Mouse (Mus musculus) megakaryocyte, embryonic 14.5 days (primary cell): ENCODE measurements at regions not wholly inside any gene's neighbourhood (a gene's known extent, or its start where the extent isn't known, plus 50 kb on each side); places are given as distances from the start of the nearest gene placed in this dataset.

Source experiments
- H3K27me3 ChIP-seq: replicated peaks from 2 replicates; pipeline ENCODE3; 2012; ENCODE audit warnings: inconsistent platforms
- H3K36me3 ChIP-seq: replicated peaks from 2 replicates; pipeline ENCODE3; 2012; ENCODE audit warnings: low read length, inconsistent platforms, mixed read lengths
- H3K4me1 ChIP-seq: 2 replicates; pipeline ENCODE4 v1.6.1; 2012; ENCODE audit warnings: inconsistent platforms
- H3K4me3 ChIP-seq: replicated peaks from 2 replicates; pipeline ENCODE3; 2012; ENCODE audit warnings: moderate library complexity, mild to moderate bottlenecking, inconsistent platforms
- H3K9me3 ChIP-seq: 2 replicates; pipeline ENCODE4 v1.6.1; 2012; ENCODE audit warnings: inconsistent platforms
- FLI1 ChIP-seq: IDR thresholded peaks from 2 replicates; pipeline ENCODE4 v1.6.1; 2012; ENCODE audit warnings: low read length, inconsistent platforms, mixed read lengths
- GATA1 ChIP-seq: IDR thresholded peaks from 3 replicates; pipeline ENCODE4 v1.6.1; 2012; ENCODE audit warnings: mixed read lengths, low read length, inconsistent platforms, borderline replicate concordance

DNA sequence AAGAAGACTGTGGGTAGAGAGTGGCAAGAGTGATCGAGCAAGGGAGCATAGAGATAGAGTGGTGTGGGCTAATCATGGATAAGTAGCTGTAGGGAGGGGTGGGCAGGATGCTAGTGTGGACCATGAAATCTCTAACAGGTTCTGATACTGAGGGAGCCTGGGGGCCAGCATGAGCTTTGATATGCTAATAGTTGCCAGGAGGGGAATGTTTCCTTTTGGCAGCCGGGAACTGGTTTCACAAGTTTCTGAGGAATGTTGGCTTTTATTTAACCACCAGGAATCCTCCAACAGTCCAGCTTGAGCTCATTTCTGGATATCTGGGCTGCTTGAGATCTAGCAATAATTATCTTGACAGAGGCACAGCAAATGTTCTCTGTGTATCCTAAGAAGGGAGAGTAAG, 167.7 kb upstream of the Fggy start:
- Histone ChIP-seq H3K4me3 (no peak overlapping the region), H3K9me3 (no peaks in the 10 kb centered on the region), H3K27me3 (no peaks in the 10 kb centered on the region), H3K4me1 (peaks cover 72% of the 10 kb centered on the region), H3K36me3 (no peaks in the 10 kb centered on the region)
- TF ChIP-seq GATA1, result no peak
- no peak for TF ChIP-seq FLI1

DNA sequence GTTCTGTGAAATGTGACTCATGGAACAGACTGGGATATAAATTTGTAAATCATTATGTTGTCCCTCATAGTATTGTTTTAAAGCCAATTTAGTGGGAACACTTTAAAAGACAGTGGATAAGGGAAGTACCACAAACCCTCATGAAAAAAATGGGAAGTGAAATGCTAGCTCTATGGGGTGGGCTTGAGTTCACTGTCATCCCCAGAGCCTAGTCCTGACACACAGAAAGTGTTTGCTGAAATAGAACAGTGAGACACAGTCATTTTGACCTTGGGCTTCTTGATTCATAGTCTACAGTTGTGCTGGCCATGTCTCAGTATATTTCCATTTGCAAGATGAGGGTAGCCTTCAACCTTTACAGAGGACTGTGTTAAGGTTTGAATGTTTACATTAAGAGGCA, 166.8 kb upstream of the Fggy start:
- peaks cover 72% of the 10 kb centered on the region for H3K4me1 ChIP-seq
- TF ChIP-seq FLI1 (no peak), GATA1 (no peak)
- no peaks in the 10 kb centered on the region for H3K9me3 ChIP-seq
- no peak overlapping the region for H3K4me3 ChIP-seq
- no peaks in the 10 kb centered on the region for H3K27me3 ChIP-seq
- H3K36me3 ChIP-seq, result no peaks in the 10 kb centered on the region

DNA sequence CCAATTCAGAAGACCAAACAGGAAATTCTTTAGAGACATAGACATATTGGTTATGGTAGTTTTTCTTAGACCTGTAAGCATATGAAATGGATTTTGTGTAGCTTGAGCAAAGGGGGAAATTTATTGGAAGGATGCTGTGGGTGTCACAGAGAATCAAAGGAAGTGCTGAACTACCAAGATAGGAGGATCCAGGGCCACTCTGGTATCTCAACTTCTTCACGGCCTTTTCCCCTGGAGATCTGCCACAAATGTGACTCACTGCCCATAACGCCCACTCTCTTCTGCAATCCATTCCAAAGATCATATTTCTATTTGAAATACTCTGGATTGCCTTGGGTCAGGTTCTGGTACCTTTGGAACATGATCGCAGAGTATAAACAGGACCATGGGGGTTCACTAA, 161.6 kb upstream of the Fggy start:
- H3K4me3 ChIP-seq, result no peak overlapping the region
- H3K27me3 ChIP-seq, result no peaks in the 10 kb centered on the region
- no peak for TF ChIP-seq GATA1
- no peak for TF ChIP-seq FLI1
- no peaks in the 10 kb centered on the region for H3K36me3 ChIP-seq
- peaks cover 70% of the 10 kb centered on the region for H3K4me1 ChIP-seq
- no peaks in the 10 kb centered on the region for H3K9me3 ChIP-seq

DNA sequence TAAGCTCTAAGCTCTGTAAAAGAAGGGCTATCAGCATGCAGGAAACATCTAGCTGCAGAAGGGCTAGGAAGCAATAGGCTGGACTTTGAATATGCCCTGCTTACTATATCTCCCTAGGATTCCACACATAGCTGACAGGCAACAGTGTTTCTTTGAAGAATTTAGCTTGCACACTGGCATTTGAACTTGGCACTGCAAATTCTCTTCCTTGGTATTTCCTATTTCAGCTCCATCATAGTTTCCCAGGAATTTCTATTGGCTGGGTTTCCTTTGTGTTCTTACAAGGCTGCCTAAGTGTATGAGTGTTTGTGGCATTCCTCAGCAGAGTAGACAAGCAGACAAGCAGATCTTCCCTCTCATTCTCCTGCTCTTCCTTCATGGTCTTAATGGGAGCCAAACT, 159.0 kb upstream of the Fggy start:
- no peak for TF ChIP-seq GATA1
- TF ChIP-seq FLI1, result no peak
- no peak overlapping the region for H3K4me3 ChIP-seq
- no peaks in the 10 kb centered on the region for H3K9me3 ChIP-seq

DNA sequence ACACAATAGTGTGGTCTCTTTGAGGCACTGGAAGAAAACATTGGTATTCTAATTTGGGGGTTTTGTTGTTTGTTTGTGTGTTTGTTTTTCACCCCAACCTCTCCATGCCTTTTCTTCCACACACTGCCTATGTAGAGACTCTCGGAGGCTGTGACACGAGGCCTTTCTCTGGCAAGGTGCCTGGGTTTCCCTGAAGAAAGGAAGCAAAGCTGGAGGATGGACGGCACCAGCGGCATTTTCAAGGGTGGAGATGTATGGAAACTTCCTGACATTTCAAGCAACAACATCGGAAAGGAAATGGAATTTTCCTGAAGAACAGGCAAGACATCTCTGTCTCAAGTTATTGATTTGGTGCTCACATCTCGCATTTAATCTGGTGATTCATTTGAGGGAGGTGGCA, 155.0 kb upstream of the Fggy start:
- TF ChIP-seq FLI1, result no peak
- no peak for TF ChIP-seq GATA1
- Histone ChIP-seq H3K9me3 (no peaks in the 10 kb centered on the region), H3K27me3 (no peaks in the 10 kb centered on the region), H3K36me3 (no peaks in the 10 kb centered on the region), H3K4me1 (peaks cover 15% of the 10 kb centered on the region), H3K4me3 (no peak overlapping the region)

More for the DNA sequence above, 159.0 kb upstream of the Fggy start:
- Histone ChIP-seq H3K36me3 (no peaks in the 10 kb centered on the region), H3K27me3 (no peaks in the 10 kb centered on the region), H3K4me1 (peaks cover 50% of the 10 kb centered on the region)

DNA sequence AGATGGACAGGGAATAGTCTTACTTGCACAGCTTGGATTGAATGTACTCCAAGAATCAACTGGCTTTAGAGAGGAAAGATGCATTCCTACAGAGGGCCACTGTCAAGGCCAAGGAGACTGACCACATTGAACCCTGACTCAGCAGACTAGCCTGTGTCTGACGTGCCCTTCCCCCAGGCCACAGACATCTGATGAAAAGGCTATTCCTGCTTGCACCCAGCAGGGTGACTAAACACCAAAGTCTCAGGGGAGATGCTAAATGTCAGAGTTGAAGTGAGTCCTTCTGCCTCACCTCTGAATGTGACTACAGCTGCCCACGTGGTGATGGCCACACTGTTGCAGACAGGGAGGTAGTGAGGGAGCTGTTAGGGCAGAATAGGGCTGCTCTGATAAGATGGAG, 140.2 kb upstream of the Fggy start:
- Histone ChIP-seq H3K4me3 (peak overlapping the region; percentile 50), H3K27me3 (no peaks in the 10 kb centered on the region), H3K36me3 (peaks cover 6% of the 10 kb centered on the region), H3K9me3 (peaks cover 4% of the 10 kb centered on the region), H3K4me1 (peaks cover 58% of the 10 kb centered on the region)
- no peak for TF ChIP-seq FLI1
- TF ChIP-seq GATA1, result no peak

DNA sequence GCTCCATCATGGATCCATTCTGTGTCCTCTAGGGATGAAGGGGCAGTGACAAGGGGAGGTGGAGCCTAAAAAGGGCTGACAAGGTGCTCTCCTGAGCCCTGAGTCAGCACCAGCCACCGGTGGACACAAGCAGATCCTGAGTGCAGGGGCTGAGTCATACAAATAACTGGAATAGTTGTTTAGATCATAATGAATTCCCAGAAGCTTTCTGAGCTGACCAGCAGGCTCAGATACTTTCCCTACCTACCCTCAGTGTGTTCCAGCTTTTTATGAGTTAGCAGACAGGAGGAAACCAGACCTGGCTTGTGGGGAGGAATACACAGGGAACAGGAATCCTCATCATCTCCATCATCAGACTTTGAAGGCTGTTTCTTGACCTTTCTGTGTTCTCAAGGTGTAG, 130.7 kb upstream of the Fggy start:
- Histone ChIP-seq H3K9me3 (no peaks in the 10 kb centered on the region; the same call in 1 of the 2 replicates), H3K36me3 (peaks cover 3% of the 10 kb centered on the region), H3K4me1 (peaks cover 16% of the 10 kb centered on the region), H3K4me3 (no peak overlapping the region), H3K27me3 (no peaks in the 10 kb centered on the region)
- TF ChIP-seq GATA1, result no peak
- no peak for TF ChIP-seq FLI1

DNA sequence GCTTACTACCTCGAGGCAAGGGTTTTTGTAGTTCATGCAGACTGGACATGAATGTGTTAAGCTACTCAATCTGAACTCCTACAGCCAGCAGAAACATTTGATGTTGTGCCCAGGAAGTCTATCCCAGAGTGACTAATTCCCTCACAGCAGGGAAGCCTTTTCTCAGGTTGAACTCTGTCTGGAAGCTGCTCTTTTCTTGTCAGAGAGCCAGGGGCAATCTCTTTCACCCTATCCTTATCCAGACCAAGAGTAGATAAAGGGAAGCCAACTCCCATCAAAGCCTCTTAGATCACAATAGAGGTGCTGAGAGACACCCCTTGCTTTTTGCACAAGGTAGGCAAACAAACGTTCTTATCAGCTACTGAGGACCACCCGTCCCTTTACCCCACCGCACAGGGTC, 122.8 kb upstream of the Fggy start:
- Histone ChIP-seq H3K4me3 (no peak overlapping the region), H3K36me3 (no peaks in the 10 kb centered on the region), H3K9me3 (no peaks in the 10 kb centered on the region), H3K4me1 (peaks cover 17% of the 10 kb centered on the region), H3K27me3 (no peaks in the 10 kb centered on the region)
- TF ChIP-seq FLI1 (no peak), GATA1 (no peak)

DNA sequence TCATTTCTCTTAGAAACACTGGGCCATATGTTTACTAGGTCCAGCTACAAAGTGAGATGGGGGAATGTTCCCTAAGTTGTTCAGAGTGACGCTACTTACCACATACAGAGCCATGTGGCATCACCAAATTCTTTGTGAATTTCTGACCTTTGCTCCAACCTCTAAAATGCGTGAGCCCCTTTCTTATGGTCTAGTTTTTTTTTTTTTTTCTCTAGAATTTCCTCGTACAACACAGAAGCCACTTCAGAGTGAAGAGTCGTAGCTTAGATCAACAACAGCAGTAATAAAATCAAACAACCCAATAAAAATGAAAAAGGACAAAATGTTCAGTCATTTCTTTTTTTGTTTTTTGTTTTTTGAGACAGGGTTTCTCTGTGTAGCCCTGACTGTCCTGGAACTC, 122.2 kb upstream of the Fggy start:
- H3K27me3 ChIP-seq, result no peaks in the 10 kb centered on the region
- no peak overlapping the region for H3K4me3 ChIP-seq
- no peaks in the 10 kb centered on the region for H3K9me3 ChIP-seq
- peaks cover 22% of the 10 kb centered on the region for H3K4me1 ChIP-seq
- no peak for TF ChIP-seq GATA1
- no peak for TF ChIP-seq FLI1
- H3K36me3 ChIP-seq, result no peaks in the 10 kb centered on the region

DNA sequence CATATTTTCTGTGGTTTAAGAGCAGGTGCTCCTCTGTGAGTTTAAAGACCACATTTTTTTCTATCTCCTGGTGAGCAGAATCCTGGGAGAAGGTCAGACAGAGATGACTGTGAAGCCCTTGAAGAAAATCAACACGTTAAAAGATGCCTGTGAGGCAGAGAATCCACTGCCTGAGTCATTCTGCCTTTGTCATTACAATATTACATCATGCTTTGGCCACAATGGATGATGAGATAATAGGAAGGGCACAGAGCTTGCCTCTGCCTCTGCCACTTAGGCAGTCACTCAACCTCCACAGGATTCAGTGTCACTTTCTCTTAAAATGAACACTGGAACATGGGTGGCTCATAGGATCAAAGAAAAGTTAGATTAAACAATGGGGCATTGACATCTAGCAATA, 117.5 kb upstream of the Fggy start:
- Histone ChIP-seq H3K36me3 (no peaks in the 10 kb centered on the region), H3K4me3 (no peak overlapping the region), H3K27me3 (no peaks in the 10 kb centered on the region), H3K4me1 (peaks cover 13% of the 10 kb centered on the region), H3K9me3 (no peaks in the 10 kb centered on the region)
- no peak for TF ChIP-seq GATA1
- TF ChIP-seq FLI1, result no peak
